Mouse (Mus musculus) thymus, postnatal 10 days (tissue): ENCODE measurements around the gene Siva1.
A peak's percentile ranks its signal among the peaks of the same experiment; 100 is the strongest.

Experiments used
- DNase-seq, 2 experiments: peaks; one replicate each; pipeline ENCODE4 v3.0.0; 2021; ENCODE audit warnings: low spot score in 2 of 2

The Siva1 gene

GRCm38 (mm10) chr12:112678555-112679026, 34.1 kb downstream of the Siva1 start, which contains the start of gene Zbtb42:
Gene Zbtb42, plus strand, starts transcription at chr12:112678828.
- DNase-seq, result peak in 1 of 2 experiments; percentile 19

GRCm38 (mm10) chr12:112679027-112679996, 34.8 kb downstream of the Siva1 start:
- peak in 1 of 2 experiments; percentile 35 for DNase-seq

- no peak for DNase-seq
Measured at GRCm38 (mm10) chr12:112683351-112683750, 38.9 kb downstream of the Siva1 start.

- DNase-seq, result no peak
Measured at GRCm38 (mm10) chr12:112688458-112688857, 44.0 kb downstream of the Siva1 start.

- DNase-seq, result peak; percentile 83 to 94
Measured at GRCm38 (mm10) chr12:112693185-112694126, 49.0 kb downstream of the Siva1 start.

GRCm38 (mm10) chr12:112694127-112694475, 49.6 kb downstream of the Siva1 start:
- no peak for DNase-seq

- no peak for DNase-seq
Measured at GRCm38 (mm10) chr12:112696806-112697425, 52.4 kb downstream of the Siva1 start.
